Mouse (Mus musculus): ENCODE results near the gene Trp53bp2.

DNA sequence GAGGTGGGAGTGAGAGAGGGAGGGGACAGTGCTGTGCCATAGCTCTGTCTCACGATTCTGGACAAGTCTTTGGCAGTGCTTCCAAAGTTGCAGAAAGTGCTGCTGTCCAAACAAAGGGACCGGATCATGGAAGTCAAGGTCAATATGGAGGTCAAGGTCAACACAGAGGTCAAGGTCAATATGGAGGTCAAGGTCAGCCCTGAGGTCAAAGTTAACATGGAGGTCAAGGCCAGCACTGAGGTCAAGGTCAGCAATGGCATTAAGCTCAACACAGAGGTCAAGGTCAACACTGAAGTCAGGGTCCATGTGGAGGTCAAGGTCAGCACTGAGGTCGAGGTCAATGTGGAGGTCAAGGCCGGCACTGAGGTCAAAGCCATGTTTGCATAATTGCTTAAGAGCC is 91.9 kb downstream of the Trp53bp2 start:
- TF ChIP-seq CTCF (IDR thresholded peaks at IDR 0.05; ENCODE audit: control insufficient read depth, insufficient read depth, low read length) (no peak), POLR2A (IDR thresholded peaks at IDR 0.05; ENCODE audit: borderline replicate concordance, control insufficient read depth, low read depth, low read length) (no peak)
